Mouse (Mus musculus) CH12.LX (cell line): ENCODE results near the gene Slfn8. TPM values are rescaled to one million over a fixed set of nuclear protein-coding genes. Genes with fewer than 3 reads are reported as not detected.

Experiments
- DNase-seq: peaks from one replicate; pipeline ENCODE4 v3.0.0-alpha.2; 2013; ENCODE audit errors: extremely low read depth
- H3K27ac ChIP-seq: 2 replicates; pipeline ENCODE4 v1.5.1; 2012; ENCODE audit warnings: low read depth, mild to moderate bottlenecking, control low read depth, moderate library complexity; ENCODE audit not compliant: insufficient read depth
- H3K27me3 ChIP-seq: replicated peaks from 2 replicates; pipeline ENCODE3; 2012; ENCODE audit warnings: inconsistent platforms
- H3K36me3 ChIP-seq, 2 experiments: replicated peaks in 1 of 2; 2 replicates each; pipeline versions ENCODE3 to v1.6.1; 2012; ENCODE audit warnings: inconsistent platforms in 1 of 2, low read length in 1 of 2, mild to moderate bottlenecking in 1 of 2, mixed read lengths in 1 of 2, moderate library complexity in 1 of 2; ENCODE audit not compliant: control insufficient read depth in 1 of 2, insufficient read depth in 1 of 2
- H3K4me1 ChIP-seq, 2 experiments: 2 replicates each; pipeline ENCODE4 v1.6.1; 2012; ENCODE audit warnings: inconsistent platforms in 1 of 2, moderate library complexity in 1 of 2; ENCODE audit not compliant: insufficient read depth in 2 of 2, control insufficient read depth in 1 of 2
- H3K4me2 ChIP-seq: 2 replicates; pipeline ENCODE4 v1.6.1; 2012; ENCODE audit warnings: low read depth, mild to moderate bottlenecking, control low read depth; ENCODE audit not compliant: poor library complexity, insufficient read depth, severe bottlenecking
- H3K4me3 ChIP-seq, 3 experiments: fragments of 150-350 bp in 1 of 3; sonication (generic) in 1 of 3; replicated peaks in 1 of 3; 2 replicates each; pipeline versions ENCODE3 to v1.5.1; 2011 to 2012; ENCODE audit warnings: low read depth in 2 of 3, low read length in 2 of 3, mild to moderate bottlenecking in 2 of 3, moderate library complexity in 2 of 3, control low read depth in 1 of 3, improper control_type of control experiment in 1 of 3, inconsistent platforms in 1 of 3, mixed read lengths in 1 of 3; ENCODE audit not compliant: poor library complexity in 1 of 3
- H3K79me2 ChIP-seq: replicated peaks from 2 replicates; pipeline ENCODE4 v1.6.1; 2012; ENCODE audit warnings: mild to moderate bottlenecking, moderate library complexity; ENCODE audit not compliant: control insufficient read depth, poor library complexity, insufficient read depth, severe bottlenecking; ENCODE audit errors: extremely low read depth
- H3K9ac ChIP-seq: 2 replicates; pipeline ENCODE4 v1.6.1; 2012; ENCODE audit warnings: low read depth, mild to moderate bottlenecking, control low read depth, moderate library complexity; ENCODE audit not compliant: insufficient read depth
- H3K9me3 ChIP-seq: replicated peaks from 2 replicates; pipeline ENCODE3; 2012; ENCODE audit warnings: low read length, inconsistent platforms, mixed read lengths
- CHD2 ChIP-seq: IDR thresholded peaks from 2 replicates; pipeline ENCODE4 v1.6.1; 2011; ENCODE audit warnings: low read length, improper control_type of control experiment
- E2F4 ChIP-seq: IDR thresholded peaks from 2 replicates; pipeline ENCODE4 v1.6.1; 2011; ENCODE audit warnings: low read depth, low read length, improper control_type of control experiment; ENCODE audit not compliant: insufficient replicate concordance
- EP300 ChIP-seq: IDR thresholded peaks from 2 replicates; pipeline ENCODE4 v1.6.1; 2011; ENCODE audit warnings: low read length, improper control_type of control experiment
- ETS1 ChIP-seq: conservative IDR thresholded peaks from 2 replicates; pipeline ENCODE4 v1.6.1; 2012; ENCODE audit warnings: low read depth, mild to moderate bottlenecking, inconsistent platforms, low read length, improper control_type of control experiment, moderate library complexity
- IRF4 ChIP-seq: IDR thresholded peaks from 2 replicates; pipeline ENCODE4 v1.6.1; 2014; ENCODE audit warnings: low read depth, mild to moderate bottlenecking, inconsistent platforms, low read length, improper control_type of control experiment
- JUN ChIP-seq: IDR thresholded peaks from 2 replicates; pipeline ENCODE4 v1.6.1; 2011; ENCODE audit warnings: low read depth, mild to moderate bottlenecking, low read length, improper control_type of control experiment, moderate library complexity; ENCODE audit not compliant: insufficient read depth
- KAT2A ChIP-seq: IDR thresholded peaks from 2 replicates; pipeline ENCODE4 v1.6.1; 2012; ENCODE audit warnings: low read length, improper control_type of control experiment, inconsistent platforms; ENCODE audit not compliant: insufficient replicate concordance
- MAFK ChIP-seq: IDR thresholded peaks from 2 replicates; pipeline ENCODE4 v1.6.1; 2011; ENCODE audit warnings: low read length, improper control_type of control experiment; ENCODE audit not compliant: insufficient replicate concordance
- MAZ ChIP-seq: IDR thresholded peaks from 2 replicates; pipeline ENCODE4 v1.6.1; 2012; ENCODE audit warnings: low read depth, mild to moderate bottlenecking, inconsistent platforms, low read length, improper control_type of control experiment, moderate library complexity
- MEF2A ChIP-seq: IDR thresholded peaks from 2 replicates; pipeline ENCODE4 v1.6.1; 2014; ENCODE audit warnings: low read depth, mild to moderate bottlenecking, inconsistent platforms, low read length, improper control_type of control experiment, borderline replicate concordance
- NELFE ChIP-seq: IDR thresholded peaks from 2 replicates; pipeline ENCODE4 v1.6.1; 2011; ENCODE audit warnings: low read depth, low read length, improper control_type of control experiment
- NRF1 ChIP-seq: IDR thresholded peaks from 2 replicates; pipeline ENCODE4 v1.6.1; 2014; ENCODE audit warnings: low read depth, mild to moderate bottlenecking, inconsistent platforms, low read length, improper control_type of control experiment, moderate library complexity
- POLR2A ChIP-seq: IDR thresholded peaks from 2 replicates; pipeline ENCODE4 v1.6.1; 2011; ENCODE audit warnings: low read depth, mild to moderate bottlenecking, improper control_type of control experiment, low read length
- RCOR1 ChIP-seq: conservative IDR thresholded peaks from 2 replicates; pipeline ENCODE4 v1.6.1; 2012; ENCODE audit warnings: low read depth, mild to moderate bottlenecking, inconsistent platforms, low read length, improper control_type of control experiment
- SIN3A ChIP-seq: IDR thresholded peaks from 2 replicates; pipeline ENCODE4 v1.6.1; 2012; ENCODE audit warnings: low read length, improper control_type of control experiment, inconsistent platforms
- TCF12 ChIP-seq: IDR thresholded peaks from 2 replicates; pipeline ENCODE4 v1.6.1; 2014; ENCODE audit warnings: low read depth, mild to moderate bottlenecking, inconsistent platforms, low read length, improper control_type of control experiment
- UBTF ChIP-seq: IDR thresholded peaks from 2 replicates; pipeline ENCODE4 v1.6.1; 2012; ENCODE audit warnings: low read depth, mild to moderate bottlenecking, inconsistent platforms, low read length, improper control_type of control experiment, moderate library complexity
- dilution Hi-C: fragments of 300-500 bp; cut with MboI; formaldehyde crosslinking; loops from 2 replicates; pipeline ENCODE4 v1.14.3; 2020; ENCODE audit warnings: low sequenced_read_pairs; ENCODE audit not compliant: extremely low pct_unique_long_range_greater_than_20kb, extremely low pct_ligation_motif_present
- in situ Hi-C: fragments of 300-500 bp; cut with MboI; formaldehyde crosslinking; loops from 3 replicates; pipeline ENCODE4 v1.14.3; 2019; ENCODE audit warnings: low sequenced_read_pairs, low pct_ligation_motif_present, low pct_unique_long_range_greater_than_20kb, mixed read lengths
- polyA plus RNA-seq: library from polyadenylated mRNA; unstranded; fragments of >175 nt; gene quantifications from 2 replicates; pipeline ENCODE4 v1.2.1, GENCODE M21; 2012; ENCODE audit warnings: low read depth; ENCODE audit not compliant: insufficient read length
- total RNA-seq, 2 experiments: library from RNA; depleted of rRNA; stranded (reverse); fragments of 300-350 nt in 1 of 2; fragments of >200 nt in 1 of 2; gene quantifications; 2 replicates each; pipeline ENCODE4 v1.2.3; 2012 to 2014

Slfn8 gene
- total and polyA plus RNA-seq, 3 experiments, result 3.4 to 6.3 (median 4.1) TPM

DNA sequence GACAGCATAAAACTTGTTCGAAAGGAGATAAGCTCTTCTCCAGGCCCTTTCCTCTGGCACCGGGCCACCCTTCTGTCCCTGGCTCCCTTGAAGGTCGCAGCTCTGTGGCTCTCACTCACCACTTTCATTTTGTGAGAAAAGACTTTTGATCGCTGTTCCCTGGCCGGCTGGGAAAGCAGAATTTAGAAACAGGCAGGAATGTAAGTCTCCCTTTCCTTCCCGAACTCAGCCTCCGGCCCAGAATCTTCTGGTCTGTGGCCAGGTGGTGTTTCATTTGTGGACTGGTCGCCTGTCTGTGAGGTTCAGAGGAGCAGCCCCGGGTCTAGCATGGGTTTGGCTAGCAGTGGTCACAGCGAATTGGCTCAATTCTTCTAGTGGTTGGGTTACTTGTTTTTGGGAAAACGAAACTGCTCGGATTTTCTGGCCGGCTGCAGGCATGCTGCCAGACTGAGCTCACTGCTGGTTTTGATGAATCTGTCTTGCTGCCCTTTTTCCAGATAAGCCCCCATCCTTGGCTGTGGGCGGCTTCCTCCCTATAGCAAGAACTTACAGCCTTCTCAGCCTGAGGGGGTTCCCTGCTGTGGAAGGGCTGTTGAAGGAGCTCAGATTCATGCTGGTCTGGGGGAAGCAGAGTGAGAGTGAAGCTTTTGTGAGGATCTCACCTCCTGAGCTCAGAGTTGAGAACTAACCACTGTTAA is 29.0 kb downstream of the Slfn8 start, which contains the start of gene Slfn9:
Gene Slfn9, minus strand, starts transcription at position 362 of the 698 bp plus-strand sequence.
- H3K27ac ChIP-seq, result no peak within 1 kb of the TSS
- H3K4me1 ChIP-seq, result peaks cover 2 to 31% of the 10 kb centered on the region in 2 experiments
- H3K36me3 ChIP-seq, result peaks cover 3 to 7% of the 10 kb centered on the region in 2 experiments
- H3K9ac ChIP-seq, result peak within 1 kb of the TSS; percentile 54
- dilution Hi-C loops (no loop called here), in situ Hi-C loops (no loop called here)
- H3K4me3 ChIP-seq, result peak within 1 kb of the TSS; percentile 52 to 60 (median 56)
- H3K9me3 ChIP-seq, result no peaks in the 10 kb centered on the region
- TF ChIP-seq JUN (no peak), E2F4 (no peak), IRF4 (0 out of 2 replicates have a peak, but pooled peaks have one; percentile 11), ETS1 (0 out of 2 replicates have a peak, but pooled peaks have one; percentile 17), SIN3A (peak; percentile 62), RCOR1 (no peak), EP300 (0 out of 2 replicates have a peak, but pooled peaks have one; percentile 22), MAFK (no peak), TCF12 (peak; percentile 59), UBTF (0 out of 2 replicates have a peak, but pooled peaks have one; percentile 28), POLR2A (peak; percentile 40; the same call in 1 of the 2 replicates), NRF1 (0 out of 2 replicates have a peak, but pooled peaks have one; percentile 12), MAZ (0 out of 2 replicates have a peak, but pooled peaks have one; percentile 28), CHD2 (0 out of 2 replicates have a peak, but pooled peaks have one; percentile 34), NELFE (peak; percentile 24; the same call in 1 of the 2 replicates), MEF2A (peak; percentile 16; the same call in 1 of the 2 replicates), KAT2A (no peak)
- no peaks in the 10 kb centered on the region for H3K27me3 ChIP-seq
- 0 out of 2 replicates have a peak, but pooled peaks cover 2% of the 10 kb centered on the region for H3K79me2 ChIP-seq
- H3K4me2 ChIP-seq, result peak within 1 kb of the TSS; percentile 86
- peak; percentile 17 for DNase-seq
